Mouse (Mus musculus): Measurements from ENCODE around the gene Fignl1.
A peak's percentile ranks its signal among the peaks of the same experiment; 100 is the strongest.

Gene Fignl1

DNA sequence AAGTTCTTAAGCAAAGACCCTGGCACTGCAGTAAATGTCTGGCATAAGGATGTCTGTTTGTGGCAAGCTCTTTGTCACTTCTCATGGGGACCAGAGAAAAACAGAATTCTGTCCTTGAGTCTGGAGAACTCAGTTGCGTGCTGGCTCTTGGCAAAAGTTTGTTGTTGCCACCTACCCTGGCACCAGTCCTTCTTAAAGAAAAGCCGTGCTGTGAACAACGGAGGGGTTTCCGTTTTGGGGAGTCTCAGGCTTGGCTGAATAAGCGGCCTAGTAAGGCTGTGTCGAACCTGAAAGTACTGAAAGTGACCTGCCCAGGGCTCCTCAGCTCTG lies 24.0 kb upstream of the Fignl1 start:
- no peak for DNase-seq (ENCODE audit: low spot score in 2 of 2)

DNA sequence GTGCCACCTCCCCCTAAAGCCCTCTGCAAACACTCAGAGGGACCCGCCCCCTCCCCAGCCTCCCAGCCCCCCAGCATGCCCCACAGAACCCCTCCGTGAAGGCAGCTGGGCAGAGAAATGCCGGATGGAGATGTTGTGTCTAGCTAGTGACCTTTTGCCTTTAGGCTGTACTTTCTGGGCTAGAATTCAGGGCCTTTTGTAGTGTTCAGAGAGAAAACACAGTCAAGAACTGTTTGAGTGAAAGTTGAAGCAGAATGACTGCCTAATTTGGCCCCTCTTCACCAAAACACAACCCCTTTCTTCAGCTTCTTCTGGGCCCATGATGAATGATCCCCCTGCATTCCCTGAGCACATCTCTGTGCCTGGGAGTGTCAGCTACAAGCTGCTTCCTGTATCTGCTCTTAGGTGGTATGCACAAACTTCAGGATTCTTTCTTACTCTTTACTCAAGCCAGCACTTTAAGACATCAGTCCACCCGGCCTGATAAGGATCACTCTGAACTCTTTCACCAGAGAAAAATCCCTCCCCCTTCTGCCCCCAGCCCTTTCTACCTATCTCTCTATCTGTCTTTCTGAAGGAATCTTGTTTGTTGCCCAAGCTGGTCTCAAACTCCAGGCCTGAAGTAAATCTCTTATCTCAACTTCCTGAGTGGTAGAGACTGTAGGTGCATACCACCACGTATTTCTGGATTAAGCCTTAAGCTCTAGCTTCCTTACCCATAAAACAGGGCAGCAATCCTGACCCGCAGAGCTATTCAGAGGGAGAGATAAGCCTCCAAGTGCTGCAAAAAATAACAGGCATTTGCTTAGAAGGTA lies 23.4 kb upstream of the Fignl1 start:
- no peak for DNase-seq (ENCODE audit: low spot score in 2 of 2)

DNA sequence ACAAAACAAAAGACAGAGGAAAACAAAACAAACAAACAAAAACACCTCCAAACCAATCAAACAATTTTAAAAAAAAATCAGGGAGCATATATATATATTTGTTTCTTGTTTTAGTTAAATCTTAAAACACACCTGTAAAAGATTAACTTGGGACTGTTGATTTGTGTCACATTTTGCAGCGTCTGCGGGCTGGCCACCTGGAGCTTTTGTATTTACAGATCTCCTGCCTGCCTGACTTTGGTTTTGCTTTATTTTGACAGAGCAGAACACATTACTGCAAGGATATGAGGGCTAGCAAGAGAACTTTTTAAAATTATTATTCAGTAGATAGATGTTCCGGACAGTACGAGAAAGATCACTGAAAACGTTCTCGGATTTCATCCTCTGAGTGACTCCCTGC lies 22.8 kb upstream of the Fignl1 start:
- no peak for DNase-seq (ENCODE audit: low spot score in 2 of 2)

DNA sequence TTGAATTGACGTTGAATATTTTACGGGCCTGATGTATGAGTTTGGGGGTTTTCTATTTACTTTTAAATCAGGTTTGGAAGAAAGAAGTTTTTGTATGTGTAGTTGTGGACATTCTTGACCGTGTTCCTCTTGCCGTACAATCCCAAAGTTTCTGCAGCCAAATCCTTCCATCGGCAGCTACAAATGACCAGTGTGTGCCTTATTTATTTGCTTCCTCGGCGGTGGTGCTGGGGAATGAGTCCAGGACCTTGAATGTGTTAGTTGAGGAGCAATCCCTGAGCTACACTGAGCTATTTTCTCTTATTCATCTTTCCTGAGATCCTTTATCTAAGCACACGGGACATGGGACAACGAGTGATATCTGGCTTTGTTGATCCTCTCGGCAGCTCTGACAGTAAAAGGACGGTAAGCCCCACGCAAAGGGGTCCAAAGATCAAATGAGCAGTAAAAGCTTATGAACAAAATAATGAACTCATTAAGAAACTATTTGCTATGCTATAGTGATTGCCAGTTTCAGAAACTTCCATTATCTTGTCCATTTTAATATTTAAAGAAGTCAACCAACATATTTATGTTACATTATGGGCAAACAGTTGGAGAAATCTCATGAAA lies 22.2 kb upstream of the Fignl1 start:
- DNase-seq (ENCODE audit: low spot score in 2 of 2), result no peak

DNA sequence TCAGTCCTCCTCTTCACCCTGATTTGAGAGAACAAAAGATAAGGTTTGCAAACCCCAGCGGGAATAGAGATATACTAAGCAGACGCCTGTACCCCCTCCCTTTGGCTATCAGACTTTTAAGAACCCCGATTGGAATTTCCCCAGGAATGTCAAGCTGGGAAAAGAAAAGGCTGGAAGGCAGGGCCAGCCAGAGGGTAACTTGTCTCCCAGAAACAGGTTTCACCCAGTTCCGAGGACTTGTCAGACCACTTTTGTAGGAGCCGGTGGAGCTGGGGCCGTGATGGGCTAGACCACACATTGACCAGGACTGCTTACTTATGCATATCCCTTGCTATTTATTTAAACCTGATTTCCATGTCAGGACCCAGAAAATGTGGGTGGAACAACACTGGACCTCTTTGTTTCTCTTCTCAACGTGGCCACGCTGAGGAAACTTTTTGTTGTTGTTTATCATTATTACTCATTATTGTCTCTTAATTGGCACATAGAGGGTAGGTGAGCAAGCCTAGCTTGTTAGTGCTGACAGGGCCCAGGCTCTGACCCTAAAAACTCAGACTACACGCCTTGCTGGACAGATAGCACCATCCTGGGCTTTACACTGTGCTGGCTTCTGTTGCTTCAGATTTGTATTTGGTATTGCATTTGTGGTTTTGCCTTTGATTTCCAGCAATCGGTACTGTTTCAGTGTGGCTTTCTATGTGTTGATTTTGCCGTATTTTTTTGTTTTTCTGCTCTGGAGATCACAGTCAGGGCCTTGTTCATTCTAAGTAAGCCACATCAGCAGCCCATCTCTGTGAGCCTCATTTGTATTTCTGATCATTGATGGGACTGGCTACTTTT lies 20.6 kb upstream of the Fignl1 start:
- DNase-seq (ENCODE audit: low spot score in 2 of 2), result no peak

DNA sequence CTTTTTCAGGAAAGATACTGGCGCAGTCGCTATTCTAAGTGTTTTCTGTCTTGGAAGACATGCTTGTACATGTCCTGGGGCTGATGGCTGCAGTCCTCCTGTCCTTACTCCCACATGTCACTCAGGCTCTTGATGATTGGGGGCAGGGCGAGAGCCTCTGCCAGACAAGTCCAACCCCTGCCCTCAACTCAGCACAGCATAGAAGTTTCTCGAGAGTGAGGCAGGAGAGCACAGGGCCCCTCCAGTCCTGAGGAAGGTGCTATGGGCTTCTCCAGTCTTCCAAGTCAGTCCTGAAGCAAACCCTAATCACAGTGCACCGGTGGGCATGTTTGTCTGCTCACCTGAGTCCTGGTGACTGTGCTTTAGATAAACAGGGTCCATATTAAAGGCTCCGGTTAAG lies 20.0 kb upstream of the Fignl1 start:
- no peak for DNase-seq (ENCODE audit: low spot score in 2 of 2)

DNA sequence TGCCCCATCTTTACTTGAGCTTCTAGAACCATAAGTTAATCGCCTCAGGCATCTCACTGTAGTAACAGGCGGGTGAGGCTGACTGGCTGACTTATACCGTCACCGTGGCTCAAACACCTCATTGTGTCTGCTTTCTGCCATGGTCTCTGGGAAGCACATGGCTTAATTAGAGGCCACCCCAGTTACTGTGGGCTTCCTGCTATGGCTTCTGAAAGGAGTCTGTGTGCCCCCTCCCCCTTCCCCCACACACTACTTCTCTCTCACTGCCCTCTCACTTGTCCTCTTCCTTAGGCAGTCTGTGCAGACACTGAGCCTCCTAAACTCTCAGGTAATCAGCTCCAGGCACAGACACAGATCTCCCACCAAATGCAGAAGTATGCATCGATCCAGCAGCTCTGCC lies 19.5 kb upstream of the Fignl1 start:
- DNase-seq (ENCODE audit: low spot score in 2 of 2), result no peak

DNA sequence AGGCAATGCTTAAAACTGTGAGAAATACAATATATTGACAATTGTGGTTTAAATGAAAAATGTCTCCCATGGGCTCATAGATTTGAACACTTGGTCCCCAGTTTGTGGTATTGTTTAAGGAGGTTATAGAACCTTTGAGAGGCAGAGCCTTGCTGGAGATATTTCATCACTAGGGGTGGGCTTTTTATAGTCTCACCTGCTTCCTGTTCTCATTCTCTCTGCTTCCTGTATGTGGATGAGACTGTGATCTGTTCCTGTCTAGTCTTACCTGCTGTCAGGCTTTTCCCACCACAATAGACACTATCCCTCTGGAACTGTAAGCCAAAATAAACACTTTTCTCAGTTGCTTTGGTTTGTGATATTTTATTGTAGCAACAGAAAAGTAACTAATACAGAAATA lies 17.7 kb upstream of the Fignl1 start:
- no peak for DNase-seq (ENCODE audit: low spot score in 2 of 2)

DNA sequence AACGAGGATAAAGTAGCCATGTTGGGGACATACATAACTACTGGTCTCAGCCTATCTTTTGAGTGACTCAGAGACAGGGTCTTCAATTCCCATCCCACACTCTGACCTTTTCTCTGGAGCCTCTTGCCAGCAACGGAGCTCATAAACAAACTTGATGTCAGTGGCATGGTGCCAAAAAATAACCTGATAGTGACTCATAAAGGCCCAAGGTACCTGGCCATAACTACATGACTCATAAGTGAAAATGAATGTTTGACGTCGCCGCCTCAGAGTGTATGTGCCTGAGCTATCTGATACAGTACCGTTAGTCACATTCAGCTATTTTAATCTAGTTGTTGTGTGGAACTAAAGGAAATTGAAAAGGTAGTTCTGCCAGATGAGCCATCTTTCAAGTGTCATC lies 16.9 kb upstream of the Fignl1 start:
- no peak for DNase-seq (ENCODE audit: low spot score in 2 of 2)

DNA sequence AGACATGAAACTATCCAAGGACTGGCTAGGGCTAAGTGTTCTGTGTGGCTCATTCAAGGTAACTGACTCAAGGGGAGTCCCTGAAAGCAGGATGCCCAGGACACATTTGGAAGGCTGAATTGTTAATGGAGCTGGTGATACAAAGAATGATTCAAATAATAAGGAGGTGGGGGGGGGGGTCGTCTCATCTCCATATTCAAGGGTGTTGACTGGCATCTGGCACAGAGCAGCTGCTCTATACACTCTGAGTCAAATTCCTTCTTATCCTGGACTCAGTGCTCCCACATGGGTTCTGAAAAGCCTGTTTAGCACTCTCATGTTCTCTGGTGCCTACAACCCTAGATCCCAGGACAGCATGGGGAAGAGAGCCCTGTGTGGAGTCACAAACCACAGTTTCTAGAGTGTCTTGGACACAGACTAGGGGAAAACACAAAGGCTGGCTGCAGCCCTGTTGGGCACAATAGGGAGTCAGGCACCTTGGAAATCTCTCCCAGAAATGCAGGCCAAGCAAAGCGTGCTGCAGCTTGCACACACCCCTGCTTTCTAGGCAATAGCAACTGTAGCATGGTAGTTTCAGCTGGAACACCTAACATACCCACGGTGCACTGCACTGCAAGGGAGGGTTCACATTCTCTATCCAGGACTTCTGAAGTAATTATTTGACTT lies 16.3 kb upstream of the Fignl1 start:
- DNase-seq (ENCODE audit: low spot score in 2 of 2), result no peak

DNA sequence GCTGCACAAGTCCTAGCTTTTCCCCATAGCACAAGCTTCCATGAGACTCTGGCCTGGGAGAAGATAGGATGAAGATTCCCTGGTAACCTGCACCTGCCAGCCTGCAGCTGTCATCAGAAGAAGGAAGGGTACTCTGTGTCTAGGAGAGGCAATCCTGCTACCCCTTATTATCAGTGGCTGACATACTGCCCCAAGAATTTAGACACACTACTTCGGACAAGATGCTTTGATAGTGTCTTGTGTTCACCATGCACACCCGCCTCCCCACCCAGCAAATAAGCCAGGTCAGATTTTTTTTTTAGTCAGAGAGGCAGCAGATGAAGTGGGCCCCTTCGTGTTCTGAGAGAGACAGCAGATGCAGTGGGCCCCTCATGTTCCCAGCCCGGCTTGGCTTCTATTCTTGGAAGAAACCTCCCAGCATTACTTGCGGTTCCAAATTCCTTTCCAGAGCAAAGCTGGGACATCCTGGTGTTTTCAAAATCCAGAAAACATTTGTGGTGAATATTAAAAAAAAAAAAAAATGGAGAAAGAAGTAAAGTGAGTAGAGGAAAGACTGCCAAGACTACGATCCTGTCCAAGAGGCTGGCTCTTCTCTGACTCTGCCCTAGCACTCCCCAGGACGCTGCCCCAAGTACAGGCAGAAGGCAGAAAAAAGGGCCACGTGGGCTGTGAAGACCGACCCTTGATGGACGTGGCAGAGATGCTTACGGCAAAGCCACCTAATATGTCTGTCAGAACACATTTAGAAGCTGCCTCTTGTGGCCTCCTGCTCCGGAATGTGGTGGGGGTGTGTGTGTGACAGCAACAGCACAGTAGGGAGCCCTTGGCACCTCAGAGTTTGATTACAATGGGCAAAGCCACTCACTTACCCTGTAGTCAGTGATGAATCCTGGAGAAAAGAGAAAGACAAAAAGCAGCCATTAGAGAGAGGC lies 15.5 kb upstream of the Fignl1 start:
- DNase-seq (ENCODE audit: low spot score in 2 of 2), result peak in 1 of 2 experiments; percentile 40

DNA sequence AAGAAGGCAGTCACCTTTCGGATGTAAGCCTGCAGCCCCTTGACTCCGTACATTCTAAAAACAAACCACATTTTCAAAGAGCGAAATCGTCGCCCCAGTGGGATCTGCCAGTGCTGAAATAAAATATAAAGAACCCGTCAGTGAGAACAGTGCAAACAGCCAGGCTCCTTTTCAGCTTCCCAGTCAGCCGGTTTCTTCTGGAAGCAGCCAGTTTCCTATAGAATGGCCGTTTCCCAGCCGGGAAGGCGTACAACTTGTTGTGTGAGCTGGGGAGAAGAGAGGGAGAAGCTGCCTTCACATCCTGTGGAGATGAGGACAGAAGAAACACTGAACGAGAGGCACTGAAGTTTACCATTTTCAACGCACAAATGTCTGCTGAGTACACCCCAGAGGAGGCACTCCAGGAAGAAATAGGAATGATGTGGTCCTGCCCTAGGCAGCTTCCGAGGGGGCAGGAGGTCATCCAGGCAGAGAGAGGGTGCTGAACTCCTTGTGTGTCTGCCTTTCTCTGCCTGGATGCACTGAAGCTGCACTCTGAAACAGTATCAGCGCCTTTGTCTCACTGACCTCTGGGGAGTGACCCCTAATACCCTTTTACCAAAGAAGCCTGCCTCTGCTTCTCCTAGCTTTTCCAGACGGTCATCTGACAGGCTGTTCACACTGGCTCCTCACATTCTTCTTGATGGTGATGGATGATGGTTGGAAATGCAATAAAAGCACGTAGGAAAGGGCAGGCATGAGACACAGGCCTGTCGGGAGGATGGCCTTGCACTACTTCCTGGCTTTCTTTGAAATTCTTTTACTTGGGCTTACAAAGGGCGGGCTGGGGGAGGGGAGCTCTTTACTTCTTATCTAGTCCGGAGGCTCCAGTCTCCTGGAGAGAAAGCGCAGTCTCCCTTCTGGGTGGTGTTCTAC lies 13.7 kb upstream of the Fignl1 start:
- DNase-seq (ENCODE audit: low spot score in 2 of 2), result no peak

DNA sequence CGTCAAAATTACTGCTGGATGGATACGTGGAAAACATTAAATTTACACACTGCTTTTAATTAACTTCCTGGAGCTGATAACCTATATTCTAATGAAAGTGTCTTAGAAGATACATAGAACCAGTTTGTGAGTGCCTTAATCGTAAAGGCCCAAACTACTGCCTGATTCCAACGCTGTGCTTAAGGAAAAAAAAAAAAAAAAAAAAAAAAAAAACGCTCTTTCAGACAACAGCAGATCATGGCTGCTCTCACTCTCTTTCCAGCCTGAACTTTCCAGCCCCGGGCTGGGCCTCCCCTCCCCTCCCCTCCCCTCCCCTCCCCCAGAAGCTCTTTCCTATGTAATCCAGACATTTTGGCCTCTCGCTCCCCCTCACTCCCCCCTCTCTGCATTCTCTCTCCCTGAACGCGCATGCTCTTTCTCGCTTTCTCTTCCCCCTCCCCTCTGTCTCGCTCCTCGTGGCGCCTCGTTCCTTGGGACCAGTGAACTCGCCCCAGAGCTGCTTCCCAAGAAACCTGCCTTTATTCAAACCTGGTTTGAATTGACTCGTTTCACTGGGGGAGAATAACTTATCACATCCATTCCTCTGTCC lies 12.7 kb upstream of the Fignl1 start:
- no peak for DNase-seq (ENCODE audit: low spot score in 2 of 2)

DNA sequence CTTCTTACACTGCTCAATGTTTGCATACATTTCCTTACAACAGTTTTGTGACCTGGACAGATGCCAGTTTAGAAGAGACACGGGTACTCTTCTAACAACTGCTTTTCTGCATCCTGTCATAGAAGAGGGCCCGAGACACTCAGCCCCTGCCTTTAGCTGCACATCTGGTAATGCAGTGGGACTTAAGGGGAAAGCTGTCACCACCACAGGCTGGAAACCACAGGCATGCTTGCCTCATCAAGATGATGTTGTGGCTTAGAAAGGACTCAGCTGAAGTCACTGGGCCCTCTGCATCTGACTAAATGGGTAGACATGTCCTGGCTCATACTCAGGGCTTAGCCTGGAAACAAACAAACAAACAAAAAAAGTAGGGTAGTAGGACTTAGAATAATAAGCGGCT lies 12.0 kb upstream of the Fignl1 start:
- peak in 1 of 2 experiments; percentile 30 for DNase-seq (ENCODE audit: low spot score in 2 of 2)

DNA sequence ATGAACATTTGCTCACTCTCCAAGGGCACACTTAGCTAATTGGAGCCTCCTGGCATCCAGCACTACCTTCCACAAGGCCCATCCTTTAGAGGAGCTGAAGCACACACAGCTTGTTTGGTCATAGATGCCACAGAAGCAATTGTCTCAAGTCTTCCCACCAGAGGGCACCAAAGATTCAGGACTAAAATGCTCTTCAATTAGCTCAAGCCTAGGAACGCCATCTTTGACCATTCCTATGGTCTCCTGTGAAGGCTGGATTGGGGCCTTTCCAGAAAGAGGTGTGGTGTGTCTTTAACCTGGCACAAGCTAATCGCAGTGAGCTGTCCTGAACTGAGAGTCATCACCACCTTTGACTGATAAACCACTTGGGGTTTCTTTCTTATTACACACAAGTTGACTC lies 11.5 kb upstream of the Fignl1 start:
- DNase-seq (ENCODE audit: low spot score in 2 of 2), result peak; percentile 61 to 85

DNA sequence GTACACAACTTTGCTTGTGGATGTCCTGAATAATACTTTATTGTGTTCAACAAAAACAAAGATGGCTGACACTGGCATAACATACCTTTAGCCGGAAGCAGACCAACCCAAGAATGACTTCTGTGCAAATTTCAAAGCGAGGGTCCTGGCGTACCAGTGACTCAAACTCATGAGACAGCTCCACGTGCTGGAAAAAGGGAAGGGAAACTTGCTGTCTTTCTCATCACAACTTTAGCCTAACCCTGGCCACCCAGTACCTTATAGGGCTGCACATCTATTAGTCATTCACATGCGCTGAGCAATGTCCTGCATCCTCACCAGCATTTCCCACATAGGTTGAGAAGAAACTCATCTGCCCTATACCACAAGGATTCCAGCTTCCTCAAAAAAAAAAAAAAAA lies 10.4 kb upstream of the Fignl1 start:
- DNase-seq (ENCODE audit: low spot score in 2 of 2), result no peak

DNA sequence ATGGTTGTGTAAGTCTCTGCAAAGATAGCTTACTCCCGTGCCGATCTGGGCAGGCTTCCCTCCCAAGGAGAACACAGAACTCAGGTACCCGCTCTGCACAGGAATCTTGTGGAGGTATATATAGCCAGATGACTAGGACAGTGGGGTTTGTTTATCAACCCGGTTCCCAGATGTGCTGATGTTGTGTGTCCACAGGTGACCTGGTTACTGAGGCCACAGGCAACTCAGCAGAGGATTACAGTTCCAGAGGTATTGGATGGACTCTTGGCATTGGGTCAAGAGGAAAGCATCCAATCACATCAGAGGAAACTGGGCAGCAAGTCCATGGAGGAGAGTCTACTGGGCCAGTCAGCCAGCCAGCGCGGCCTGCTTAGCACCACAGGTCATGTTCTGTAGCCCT lies 10.0 kb upstream of the Fignl1 start:
- DNase-seq (ENCODE audit: low spot score in 2 of 2), result no peak

DNA sequence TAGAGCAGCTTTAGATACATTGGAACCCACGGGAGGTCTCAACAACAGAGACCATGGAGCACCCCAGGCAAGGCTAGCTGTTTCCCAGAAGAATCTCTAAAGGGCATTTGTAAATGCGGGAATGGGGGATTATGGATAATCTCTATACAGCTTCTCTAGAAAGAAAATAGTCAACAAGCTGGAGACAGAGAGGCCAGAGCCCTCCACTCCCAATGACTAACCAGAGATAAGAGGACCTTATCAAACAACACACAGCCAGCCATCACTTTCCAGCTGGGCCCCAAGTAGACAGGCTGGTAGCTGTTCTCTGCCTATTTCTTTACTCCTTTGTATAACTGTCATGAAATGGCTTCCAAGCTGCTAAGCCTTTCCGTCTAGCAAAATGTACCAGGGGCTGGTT lies 7.0 kb upstream of the Fignl1 start:
- DNase-seq (ENCODE audit: low spot score in 2 of 2), result no peak

DNA sequence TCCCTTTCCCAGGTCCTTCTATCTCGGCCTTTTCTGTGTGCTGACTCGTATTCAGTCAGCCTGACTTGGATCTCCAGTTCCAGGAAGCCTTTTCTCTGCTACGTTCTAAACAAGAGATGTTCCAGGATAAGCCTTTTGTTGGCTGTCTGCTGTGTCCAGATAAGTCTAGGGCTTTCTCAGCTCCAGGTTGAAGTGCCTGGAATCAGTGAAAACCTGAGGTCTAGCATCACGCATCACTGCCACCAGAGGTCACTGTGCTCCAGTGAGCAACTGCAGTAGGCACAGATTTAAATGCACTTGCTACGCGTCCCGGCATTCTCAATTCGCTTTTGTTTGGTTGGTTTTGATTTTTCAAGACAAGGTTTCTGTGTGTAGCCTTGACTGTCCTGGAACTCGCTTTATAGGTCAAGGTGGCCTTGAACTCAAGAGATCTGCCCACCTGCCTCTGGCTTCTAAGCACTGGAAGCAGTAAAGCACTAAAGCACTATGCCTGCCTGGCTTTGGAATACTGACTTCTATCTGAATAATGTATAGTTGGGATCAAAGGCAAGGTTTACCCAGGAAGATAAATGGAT lies 3.2 kb upstream of the Fignl1 start:
- peak in 1 of 2 experiments; percentile 62 for DNase-seq (ENCODE audit: low spot score in 2 of 2)

Measured in heart, adult 9 months (tissue).